Mouse (Mus musculus): ENCODE results near the gene Tmc5. TPM values are rescaled to one million over a fixed set of nuclear protein-coding genes. Genes with fewer than 3 reads are reported as not detected.

The Tmc5 gene
- total and polyA plus RNA-seq, 2 experiments from 2014 or later = 0.14 TPM; not detected in 1

GRCm38 (mm10) chr7:118723927-118724326, 126.8 kb downstream of the Tmc5 start:
- Histone ChIP-seq H3K36me3 (replicated peaks; ENCODE audit: control insufficient read depth, insufficient read depth, low read length) (peaks cover 39% of the 10 kb centered on the region), H3K4me1 (ENCODE audit: control insufficient read depth, insufficient read depth) (no peaks in the 10 kb centered on the region), H3K27ac (ENCODE audit: low read depth) (no peak overlapping the region), H3K4me3 (ENCODE audit: low read depth, low read length) (no peak overlapping the region), H3K9me3 (replicated peaks; ENCODE audit: control insufficient read depth, low read length) (no peaks in the 10 kb centered on the region), H3K27me3 (ENCODE audit: control insufficient read depth, insufficient read depth, low read length) (no peaks in the 10 kb centered on the region), H3K9ac (replicated peaks; ENCODE audit: low read depth, low read length) (no peak overlapping the region), H3K4me2 (ENCODE audit: low read depth, low read length) (no peak overlapping the region)
- 88% methylated on average over 9 of the region's 9 CpGs for WGBS
- no peak for ATAC-seq (ENCODE audit: insufficient read depth, low read depth)
- TF ChIP-seq CTCF (IDR thresholded peaks at IDR 0.05; ENCODE audit: low read depth) = no peak
- TF ChIP-seq EP300 (IDR thresholded peaks at IDR 0.05; ENCODE audit: low read depth) = no peak
- no peak for DNase-seq (ENCODE audit: low spot score)

Other genes with a start within 250 kb of the Tmc5 start
- gene Syt17, start 149.1 kb upstream of the Tmc5 start, total RNA-seq (2014; rRNA removed; ENCODE audit: low replicate concordance) = 0.46 and 1.2 TPM in 2 replicates
- gene Syt17, start 149.1 kb upstream of the Tmc5 start, polyA plus RNA-seq (2015; fragmentation: Nextera tagmentation; extraction: Ambion mirVana) = 1.2 and 2.0 TPM in 2 replicates
- 25.4 and 31.6 TPM in 2 replicates for gene Itpripl2, start 105.3 kb upstream of the Tmc5 start, total RNA-seq (2014; rRNA removed; ENCODE audit: low replicate concordance)
- 3.8 and 3.9 TPM in 2 replicates for gene Itpripl2, start 105.3 kb upstream of the Tmc5 start, polyA plus RNA-seq (2015; fragmentation: Nextera tagmentation; extraction: Ambion mirVana)
- gene Coq7, start 63.9 kb upstream of the Tmc5 start, total RNA-seq (2014; rRNA removed; ENCODE audit: low replicate concordance) = 81.4 and 83.7 TPM in 2 replicates
- 249 and 267 TPM in 2 replicates for gene Coq7, start 63.9 kb upstream of the Tmc5 start, polyA plus RNA-seq (2015; fragmentation: Nextera tagmentation; extraction: Ambion mirVana)
- gene Tmc7, start 12.6 kb upstream of the Tmc5 start, total RNA-seq (2014; rRNA removed; ENCODE audit: low replicate concordance) = 3.6 and 6.0 TPM in 2 replicates
- gene Tmc7, start 12.6 kb upstream of the Tmc5 start, polyA plus RNA-seq (2015; fragmentation: Nextera tagmentation; extraction: Ambion mirVana) = 2.7 and 3.2 TPM in 2 replicates
- gene Gde1, start 108.5 kb downstream of the Tmc5 start, total RNA-seq (2014; rRNA removed; ENCODE audit: low replicate concordance) = 125 and 164 TPM in 2 replicates
- gene Gde1, start 108.5 kb downstream of the Tmc5 start, polyA plus RNA-seq (2015; fragmentation: Nextera tagmentation; extraction: Ambion mirVana) = 73.2 and 76.4 TPM in 2 replicates
- 1.8 and 2.0 TPM in 2 replicates for gene Ccp110, start 115.3 kb downstream of the Tmc5 start, total RNA-seq (2014; rRNA removed; ENCODE audit: low replicate concordance)
- 1.9 TPM in 2 replicates for gene Ccp110, start 115.3 kb downstream of the Tmc5 start, polyA plus RNA-seq (2015; fragmentation: Nextera tagmentation; extraction: Ambion mirVana)
- gene Vps35l, start 142.9 kb downstream of the Tmc5 start, total RNA-seq (2014; rRNA removed; ENCODE audit: low replicate concordance) = 43.4 and 63.8 TPM in 2 replicates
- gene Vps35l, start 142.9 kb downstream of the Tmc5 start, polyA plus RNA-seq (2015; fragmentation: Nextera tagmentation; extraction: Ambion mirVana) = 39.7 and 41.0 TPM in 2 replicates

Measured in heart, postnatal 0 days (tissue).